Mouse (Mus musculus) small intestine, adult 2 months (tissue): ENCODE data around the gene Rln3. TPM values are rescaled to one million over a fixed set of nuclear protein-coding genes. Genes with fewer than 3 reads are reported as not detected.
A peak's percentile ranks its signal among the peaks of the same experiment; 100 is the strongest.

Source experiments
- H3K27ac ChIP-seq: fragments of 200-500 bp; 2 replicates; pipeline ENCODE4 v1.5.1; 2012; ENCODE audit warnings: low read depth, low read length, control low read depth, inconsistent platforms; ENCODE audit not compliant: insufficient read depth
- H3K27me3 ChIP-seq: fragments of 200-500 bp; 2 replicates; pipeline ENCODE4 v1.6.1; 2012; ENCODE audit warnings: mild to moderate bottlenecking, moderate library complexity, low read length, inconsistent platforms; ENCODE audit not compliant: control insufficient read depth, insufficient read depth
- H3K36me3 ChIP-seq: fragments of 200-500 bp; 2 replicates; pipeline ENCODE4 v1.6.1; 2012; ENCODE audit warnings: mild to moderate bottlenecking, low read length, control low read depth, inconsistent platforms; ENCODE audit not compliant: control insufficient read depth, insufficient read depth
- H3K4me1 ChIP-seq: fragments of 200-500 bp; 2 replicates; pipeline ENCODE4 v1.6.1; 2012; ENCODE audit warnings: low read length, inconsistent platforms, mixed read lengths; ENCODE audit not compliant: control insufficient read depth, insufficient read depth, insufficient read length
- H3K4me3 ChIP-seq: fragments of 200-500 bp; 2 replicates; pipeline ENCODE4 v1.5.1; 2012; ENCODE audit warnings: low read depth, mild to moderate bottlenecking, control low read depth, inconsistent platforms, low read length, moderate library complexity
- CTCF ChIP-seq: fragments of 200-500 bp; IDR thresholded peaks from 2 replicates; pipeline ENCODE4 v1.5.1; 2012; ENCODE audit warnings: low read depth, mild to moderate bottlenecking, control low read depth, inconsistent platforms, low read length, moderate library complexity, mixed read lengths; ENCODE audit not compliant: insufficient replicate concordance, insufficient read length; ENCODE audit errors: extremely low read depth
- POLR2A ChIP-seq: fragments of 200-500 bp; IDR thresholded peaks from 2 replicates; pipeline ENCODE4 v1.6.1; 2012; ENCODE audit warnings: low read depth, mild to moderate bottlenecking, control low read depth, inconsistent platforms, low read length, moderate library complexity
- WGBS: fragments of 180-500 bp; shearing (Covaris S2); methylation state at CpG from one replicate; pipeline ENCODE4 v1.1.7; 2018; 5-methylcytosine and 5-hydroxymethylcytosine counted together
- polyA plus RNA-seq: library from polyadenylated mRNA; depleted of rRNA; stranded (reverse); fragments of >200 nt; gene quantifications from 2 replicates; pipeline ENCODE4 v1.2.3, GENCODE M21; 2012

Rln3 gene
- polyA plus RNA-seq, 1 experiment, result 0.96 TPM

- WGBS, result 60% methylated on average over 5 of the region's 5 CpGs
- TF ChIP-seq POLR2A, result no peak
- TF ChIP-seq CTCF, result no peak
- Histone ChIP-seq H3K27ac (no peak overlapping the region), H3K27me3 (0 out of 2 replicates have a peak, but pooled peaks cover 4% of the 10 kb centered on the region), H3K4me3 (no peak overlapping the region), H3K4me1 (peaks cover 3% of the 10 kb centered on the region), H3K36me3 (no peaks in the 10 kb centered on the region)
Observed at GRCm38 (mm10) chr8:84038015-84038414, 6.8 kb downstream of the Rln3 start.

- TF ChIP-seq CTCF, result no peak
- TF ChIP-seq POLR2A, result no peak
- WGBS, result 63% methylated on average over 4 of the region's 4 CpGs
- Histone ChIP-seq H3K36me3 (no peaks in the 10 kb centered on the region), H3K27ac (no peak overlapping the region), H3K4me3 (no peak overlapping the region), H3K27me3 (no peaks in the 10 kb centered on the region), H3K4me1 (no peaks in the 10 kb centered on the region)
Observed at GRCm38 (mm10) chr8:84032777-84033176, 12.0 kb downstream of the Rln3 start.

GRCm38 (mm10) chr8:84029272-84029671 is 15.5 kb downstream of the Rln3 start:
- Histone ChIP-seq H3K36me3 (no peaks in the 10 kb centered on the region), H3K4me1 (no peaks in the 10 kb centered on the region; the same call in 1 of the 2 replicates), H3K4me3 (no peak overlapping the region), H3K27ac (no peak overlapping the region), H3K27me3 (peaks cover 11% of the 10 kb centered on the region; the same call in 1 of the 2 replicates)
- TF ChIP-seq CTCF, result no peak
- no peak for TF ChIP-seq POLR2A
- WGBS, result 81% methylated on average over 5 of the region's 5 CpGs

DNA sequence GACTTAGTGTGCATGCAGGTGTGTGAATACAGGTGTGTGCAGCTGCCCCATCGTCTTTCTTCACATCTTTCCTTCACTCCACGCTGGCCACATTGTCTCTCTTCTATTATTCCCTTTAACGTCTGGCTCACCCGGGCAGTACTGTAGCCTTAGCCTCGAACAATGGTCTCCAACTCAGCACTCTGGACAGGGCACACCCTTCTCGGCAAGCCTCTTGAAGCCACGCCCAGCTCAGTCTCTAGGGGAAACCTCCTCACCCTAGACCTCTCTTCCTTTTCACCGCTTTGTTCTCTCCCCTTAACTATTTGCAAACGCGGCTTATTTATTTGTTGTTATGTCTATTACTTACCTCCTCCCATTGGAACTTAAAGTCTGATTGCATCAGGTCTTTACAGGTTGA is 17.4 kb downstream of the Rln3 start:
- Histone ChIP-seq H3K27me3 (peaks cover 11% of the 10 kb centered on the region; the same call in 1 of the 2 replicates), H3K4me3 (no peak overlapping the region), H3K36me3 (no peaks in the 10 kb centered on the region), H3K4me1 (peaks cover 5% of the 10 kb centered on the region), H3K27ac (no peak overlapping the region)
- 24% methylated on average over 10 of the region's 10 CpGs for WGBS
- TF ChIP-seq POLR2A (no peak), CTCF (no peak)

GRCm38 (mm10) chr8:84025863-84026262 is 18.9 kb downstream of the Rln3 start:
- no peaks in the 10 kb centered on the region for H3K36me3 ChIP-seq
- peaks cover 9% of the 10 kb centered on the region for H3K4me1 ChIP-seq
- WGBS, result 7% methylated on average over 41 of the region's 41 CpGs
- peak overlapping the region; percentile 32 for H3K4me3 ChIP-seq
- no peak for TF ChIP-seq CTCF
- TF ChIP-seq POLR2A, result no peak
- peaks cover 17% of the 10 kb centered on the region for H3K27me3 ChIP-seq
- H3K27ac ChIP-seq, result no peak overlapping the region

DNA sequence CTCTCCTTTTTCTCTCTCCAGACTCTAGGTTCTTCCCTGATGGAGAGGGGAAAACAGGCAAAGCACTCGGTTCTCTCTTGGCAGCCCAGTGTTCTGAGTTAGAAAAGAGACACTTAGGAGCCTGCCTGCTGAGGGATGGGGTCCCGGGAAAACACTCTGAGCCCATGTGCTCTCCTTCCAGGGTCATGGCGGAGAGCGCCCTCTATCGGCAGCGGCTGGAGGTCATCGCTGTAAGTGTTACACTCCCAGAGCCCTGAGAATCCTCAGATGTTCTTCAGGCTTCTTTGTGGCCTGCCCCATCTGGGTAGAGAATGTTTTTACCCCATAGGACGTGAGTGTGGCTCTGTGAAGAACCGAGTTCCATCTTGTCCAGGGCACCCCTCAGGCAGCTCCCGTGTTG is 20.6 kb downstream of the Rln3 start:
- TF ChIP-seq POLR2A (no peak), CTCF (peak; percentile 67; the same call in 1 of the 2 replicates)
- Histone ChIP-seq H3K4me3 (no peak overlapping the region), H3K27ac (no peak overlapping the region), H3K4me1 (peaks cover 9% of the 10 kb centered on the region), H3K36me3 (no peaks in the 10 kb centered on the region), H3K27me3 (peaks cover 17% of the 10 kb centered on the region)
- 20% methylated on average over 10 of the region's 10 CpGs for WGBS

DNA sequence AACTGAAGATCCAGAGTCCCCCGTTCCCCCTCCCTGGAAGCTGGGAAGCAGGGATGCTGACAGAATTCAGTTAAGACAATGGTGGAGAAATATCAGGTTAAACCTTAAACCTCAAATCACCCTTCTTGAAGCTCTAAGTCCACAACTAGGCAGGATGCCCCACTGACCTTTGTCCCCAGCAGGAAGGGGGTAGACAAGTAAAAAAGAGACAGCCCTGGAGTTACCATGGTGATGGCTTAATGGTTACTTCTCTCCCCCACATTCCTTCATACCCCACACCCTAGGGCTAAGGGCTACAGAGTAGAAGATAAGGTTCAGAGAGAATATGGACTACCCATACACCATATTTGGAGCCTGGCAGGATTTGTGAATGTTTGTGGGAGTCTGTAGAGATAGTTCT is 21.2 kb downstream of the Rln3 start:
- Histone ChIP-seq H3K27me3 (peaks cover 17% of the 10 kb centered on the region), H3K36me3 (no peaks in the 10 kb centered on the region), H3K4me1 (peaks cover 9% of the 10 kb centered on the region), H3K4me3 (no peak overlapping the region), H3K27ac (no peak overlapping the region)
- WGBS, result 40% methylated on average over 1 of the region's 1 CpGs
- no peak for TF ChIP-seq POLR2A
- TF ChIP-seq CTCF, result no peak

GRCm38 (mm10) chr8:84023085-84023484 is 21.7 kb downstream of the Rln3 start:
- peaks cover 9% of the 10 kb centered on the region for H3K4me1 ChIP-seq
- no peak overlapping the region for H3K4me3 ChIP-seq
- no peak overlapping the region for H3K27ac ChIP-seq
- H3K27me3 ChIP-seq, result peaks cover 17% of the 10 kb centered on the region
- 6% methylated on average over 5 of the region's 5 CpGs for WGBS
- no peaks in the 10 kb centered on the region for H3K36me3 ChIP-seq
- TF ChIP-seq POLR2A (no peak), CTCF (no peak)
